Mouse (Mus musculus): Measurements from ENCODE around the gene Gm37419.
A peak's percentile ranks its signal among the peaks of the same experiment; 100 is the strongest.

The Gm37419 gene

GRCm38 (mm10) chr16:23980201-23980870 lies 7.9 kb upstream of the Gm37419 start:
- DNase-seq (ENCODE audit: low spot score in 2 of 2) = no peak

- DNase-seq (ENCODE audit: low spot score in 2 of 2) = peak in 1 of 2 experiments; percentile 16
Measured at GRCm38 (mm10) chr16:23980991-23981720, 7.1 kb upstream of the Gm37419 start.

GRCm38 (mm10) chr16:23981925-23982851 lies 6.1 kb upstream of the Gm37419 start:
- DNase-seq (ENCODE audit: low spot score in 2 of 2) = peak; percentile 48 to 74

GRCm38 (mm10) chr16:23982891-23983588 lies 5.2 kb upstream of the Gm37419 start:
- DNase-seq (ENCODE audit: low spot score in 2 of 2) = peak; percentile 44 to 77

GRCm38 (mm10) chr16:23984183-23984582 lies 4.1 kb upstream of the Gm37419 start:
- DNase-seq (ENCODE audit: low spot score in 2 of 2) = peak; percentile 74 to 88

GRCm38 (mm10) chr16:23984760-23985466 lies 3.4 kb upstream of the Gm37419 start:
- DNase-seq (ENCODE audit: low spot score in 2 of 2) = peak; percentile 43 to 56

GRCm38 (mm10) chr16:23985467-23985861 lies 2.8 kb upstream of the Gm37419 start:
- peak; percentile 31 to 83 for DNase-seq (ENCODE audit: low spot score in 2 of 2)

DNA sequence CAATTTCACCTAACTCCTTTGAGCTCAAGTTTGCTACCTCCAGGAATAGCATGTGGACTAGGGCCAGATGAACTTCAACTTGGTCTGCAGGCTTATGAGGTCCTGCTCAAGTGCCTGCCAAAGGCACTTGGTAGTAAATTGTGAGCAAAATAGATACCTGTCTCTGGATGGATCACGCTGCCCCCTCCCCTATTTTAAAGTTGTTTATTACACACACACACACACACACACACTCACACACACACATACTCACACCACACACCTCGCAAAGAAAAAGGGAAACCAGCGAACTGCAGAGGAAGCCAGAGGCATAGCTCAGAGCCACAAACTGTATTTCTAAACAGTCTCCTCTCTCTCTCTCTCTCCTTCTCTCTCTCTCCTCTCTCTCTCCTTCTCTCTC lies 2.1 kb upstream of the Gm37419 start:
- peak in 1 of 2 experiments; percentile 31 for DNase-seq (ENCODE audit: low spot score in 2 of 2)

DNA sequence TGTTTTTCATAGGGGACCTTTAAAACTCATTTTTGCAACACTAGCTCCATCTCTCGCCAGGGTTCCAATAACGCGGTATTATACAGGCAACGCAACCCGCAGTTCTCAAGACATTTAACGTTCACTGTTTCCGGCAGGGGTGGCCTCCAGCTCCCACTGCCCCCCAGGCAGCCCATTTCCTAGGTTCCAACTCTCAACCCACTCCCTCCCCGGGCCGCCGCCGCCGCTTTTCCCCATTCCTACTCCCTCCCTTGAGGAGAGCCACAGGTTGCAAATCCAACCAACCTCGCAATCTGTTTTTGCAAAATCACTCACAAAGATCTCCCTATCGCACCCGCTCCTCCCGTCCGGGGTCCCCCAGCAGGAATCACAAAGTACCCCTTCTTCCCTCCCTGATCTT lies 1.4 kb upstream of the Gm37419 start:
- DNase-seq (ENCODE audit: low spot score in 2 of 2) = peak; percentile 35 to 43

DNA sequence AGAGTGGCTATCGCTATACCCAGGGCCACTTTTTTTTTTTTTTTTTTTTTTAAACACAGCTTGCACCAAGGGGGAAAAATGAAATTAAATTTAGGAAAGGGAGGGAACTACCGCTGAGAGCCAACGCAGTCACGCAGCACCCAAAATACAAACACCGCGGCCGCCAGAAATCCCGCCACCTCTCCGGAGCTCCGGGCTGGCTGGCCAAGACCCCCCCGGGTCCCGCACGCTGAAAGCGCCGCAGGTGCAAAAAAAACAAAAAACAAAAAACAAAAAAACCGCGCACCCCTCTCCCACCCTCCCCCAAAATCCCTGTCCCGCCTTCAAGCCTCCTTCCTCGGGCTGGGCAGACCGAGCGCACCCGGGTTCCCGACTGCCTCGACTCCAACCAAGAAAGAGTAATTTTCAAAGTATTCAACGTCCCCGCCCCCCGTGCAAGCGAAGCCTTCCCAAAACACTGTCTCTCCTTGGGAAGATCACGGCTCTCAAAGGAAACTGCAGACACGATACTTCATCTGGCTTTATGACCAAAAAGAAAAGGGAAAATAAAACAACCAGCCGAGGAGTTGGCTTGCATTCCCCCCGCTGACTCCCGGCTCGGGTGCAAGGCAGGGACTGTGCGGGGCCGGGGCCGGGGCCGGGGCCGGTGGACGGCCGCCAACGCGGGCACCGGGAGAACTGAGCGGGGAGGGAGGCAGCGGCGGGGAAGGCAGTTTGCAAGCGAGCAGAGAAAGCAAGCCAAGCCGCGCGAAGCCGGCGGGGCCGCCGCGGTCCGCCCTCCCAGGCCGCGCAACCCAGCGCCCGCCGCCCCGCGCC lies 733 bp upstream of the Gm37419 start:
- peak; percentile 54 to 63 for DNase-seq (ENCODE audit: low spot score in 2 of 2)

- no peak for DNase-seq (ENCODE audit: low spot score in 2 of 2)
Measured at GRCm38 (mm10) chr16:23988157-23988465, 171 bp upstream of the Gm37419 start.

GRCm38 (mm10) chr16:23989209-23990160 lies 1.2 kb downstream of the Gm37419 start:
- peak in 1 of 2 experiments; percentile 20 for DNase-seq (ENCODE audit: low spot score in 2 of 2)

DNA sequence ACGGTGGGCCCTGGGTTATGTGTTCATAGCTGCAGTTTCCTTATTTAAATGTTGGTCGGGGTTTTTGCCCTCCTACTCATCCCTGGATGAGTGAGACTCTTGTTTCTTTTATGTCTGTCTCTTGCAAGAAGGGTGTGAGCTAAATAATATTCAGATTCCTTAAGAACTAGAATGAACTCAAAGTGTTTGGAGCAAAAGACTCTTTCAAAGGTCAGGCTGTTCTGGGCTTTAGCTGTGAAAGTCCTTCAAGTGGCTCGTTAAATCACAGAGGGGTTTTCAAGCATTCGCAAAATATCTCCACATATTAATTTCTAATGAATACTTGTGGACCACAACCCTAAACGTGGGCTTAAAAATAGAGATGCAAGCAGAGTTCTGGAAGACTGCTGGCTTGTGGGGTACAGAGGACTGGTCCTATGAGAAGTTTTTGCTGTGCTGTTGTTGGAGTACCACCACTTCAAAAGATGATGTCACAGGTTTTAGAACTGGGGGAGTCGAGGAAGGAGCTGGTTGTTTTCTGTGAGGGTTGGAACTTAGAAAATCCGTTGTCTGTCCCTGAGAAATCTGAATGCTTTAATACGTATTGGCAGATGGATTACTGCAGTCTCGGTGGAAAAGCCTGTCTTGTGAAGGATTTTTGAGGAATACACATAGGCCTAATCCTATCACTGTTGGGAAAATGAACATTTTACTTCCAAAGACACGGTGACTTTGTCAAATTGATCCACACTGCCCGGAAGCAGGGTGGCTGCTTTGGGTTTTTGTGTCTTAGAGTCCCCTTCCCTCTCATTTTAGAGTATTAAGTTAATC lies 2.1 kb downstream of the Gm37419 start:
- no peak for DNase-seq (ENCODE audit: low spot score in 2 of 2)

GRCm38 (mm10) chr16:23991170-23991569 lies 2.9 kb downstream of the Gm37419 start:
- peak; percentile 75 to 89 for DNase-seq (ENCODE audit: low spot score in 2 of 2)

- no peak for DNase-seq (ENCODE audit: low spot score in 2 of 2)
Measured at GRCm38 (mm10) chr16:23991846-23992580, 3.7 kb downstream of the Gm37419 start.

DNA sequence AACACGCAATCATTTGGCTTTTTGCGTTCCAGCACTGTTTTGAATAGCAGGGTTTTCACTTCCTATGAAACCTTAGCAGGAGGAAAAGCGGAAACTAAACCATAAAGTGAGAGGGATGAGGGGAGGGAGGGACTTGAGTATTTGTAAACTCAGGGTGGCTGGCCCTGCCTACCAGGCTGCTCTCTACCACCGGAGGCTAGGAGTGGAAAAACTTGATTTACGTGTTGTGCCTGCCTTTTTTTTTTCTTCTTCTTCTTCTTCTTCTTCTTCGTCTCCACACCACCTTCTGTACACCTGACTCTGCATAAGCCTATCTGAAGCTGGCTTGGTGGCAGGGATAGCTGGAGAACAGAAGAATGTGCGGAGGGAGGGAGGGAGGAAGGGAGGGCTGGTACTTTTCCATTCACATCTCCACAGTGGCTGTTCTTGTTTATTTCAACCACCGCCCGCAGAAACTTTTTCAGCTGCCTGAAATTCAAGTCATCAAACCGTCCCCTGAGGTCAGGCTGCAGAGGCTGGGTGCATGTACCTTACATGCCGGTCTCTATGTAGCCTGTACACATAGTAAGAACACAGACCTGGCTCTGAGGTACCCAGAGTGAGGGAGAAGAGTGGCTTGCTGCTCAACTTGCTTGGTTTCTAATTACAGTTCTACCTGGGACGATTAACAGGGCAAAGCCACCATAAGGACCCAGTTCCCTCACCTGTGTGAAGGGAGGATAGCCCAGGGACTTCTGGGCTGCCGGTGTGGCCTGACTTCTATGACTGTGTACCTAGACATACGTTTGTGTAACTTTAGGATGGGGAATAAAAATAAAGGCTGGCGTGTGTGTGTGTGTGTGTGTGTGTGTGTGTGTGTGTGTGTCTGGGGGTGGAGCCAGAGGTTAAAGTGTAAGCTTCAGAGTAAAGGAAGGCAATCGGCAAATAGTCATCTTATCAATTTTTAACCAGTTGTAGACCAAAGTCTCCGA lies 5.4 kb downstream of the Gm37419 start:
- no peak for DNase-seq (ENCODE audit: low spot score in 2 of 2)

Measured in spleen, postnatal 10 days (tissue).